Mouse (Mus musculus) gastrocnemius, adult 2 months (tissue): ENCODE measurements around the gene Lyrm9. TPM values are rescaled to one million over a fixed set of nuclear protein-coding genes. Genes with fewer than 3 reads are reported as not detected.

ENCODE experiments used
- DNase-seq: peaks from one replicate; pipeline ENCODE4 v3.0.0; 2022
- H3K27ac ChIP-seq: fragments of 200-600 bp; 2 replicates; pipeline ENCODE4 v1.8.1; 2022; ENCODE audit warnings: mild to moderate bottlenecking
- H3K4me3 ChIP-seq: fragments of 200-600 bp; 2 replicates; pipeline ENCODE4 v1.8.1; 2022; ENCODE audit warnings: mild to moderate bottlenecking, moderate library complexity
- CTCF ChIP-seq: fragments of 200-600 bp; IDR thresholded peaks from 2 replicates; pipeline ENCODE4 v1.8.1; 2022; ENCODE audit warnings: antibody characterized with exemption, mild to moderate bottlenecking, moderate library complexity
- intact Hi-C: fragments of 180-260 bp; cut with DNase I; formaldehyde crosslinking; loops from one replicate; pipeline ENCODE4 v1.15.1; 2025
- total RNA-seq, 2 experiments: library from RNA; stranded (reverse); gene quantifications; 2 replicates each; pipeline ENCODE4 v1.2.3; 2021

Gene Lyrm9
- total RNA-seq, 2 experiments from 2014 or later, result 15.0 to 15.3 TPM

GRCm38 (mm10) chr11:78820337-78821000, 5.9 kb upstream of the Lyrm9 start:
- DNase-seq, result no peak
- Histone ChIP-seq H3K4me3 (no peak overlapping the region), H3K27ac (no peak overlapping the region)
- no peak for TF ChIP-seq CTCF
- intact Hi-C loops, result loop anchor here (10.0 kb wide), 1 partner anchor 266 kb away; the partner anchor contains the start of gene Tmem97

- TF ChIP-seq CTCF, result peak; percentile 69
- H3K4me3 ChIP-seq, result no peak overlapping the region
- intact Hi-C loops, result loop anchor here (10.0 kb wide), 1 partner anchor 268 kb away; the partner anchor contains the start of gene Tmem97
- H3K27ac ChIP-seq, result no peak overlapping the region
- DNase-seq, result peak; percentile 40
These were observed 3.4 kb upstream of the Lyrm9 start for GRCm38 (mm10) chr11:78822792-78823498.

- DNase-seq, result no peak
- Histone ChIP-seq H3K4me3 (no peak overlapping the region), H3K27ac (no peak overlapping the region)
- intact Hi-C loops, result loop anchor here (10.0 kb wide), 1 partner anchor 273 kb away; the partner anchor contains the start of gene Tmem97
- TF ChIP-seq CTCF, result no peak
These were observed 1.2 kb downstream of the Lyrm9 start for GRCm38 (mm10) chr11:78827546-78827945.

GRCm38 (mm10) chr11:78828386-78828785, 2.0 kb downstream of the Lyrm9 start:
- DNase-seq, result no peak

GRCm38 (mm10) chr11:78829373-78829772, 3.0 kb downstream of the Lyrm9 start:
- Histone ChIP-seq H3K27ac (no peak overlapping the region), H3K4me3 (no peak overlapping the region)
- DNase-seq, result no peak
- intact Hi-C loops, result loop anchor here (10.0 kb wide), 1 partner anchor 275 kb away; the partner anchor contains the start of gene Tmem97
- TF ChIP-seq CTCF, result no peak

More at GRCm38 (mm10) chr11:78828386-78828785, 2.0 kb downstream of the Lyrm9 start:
- peak; percentile 24; the same call in 1 of the 2 replicates for TF ChIP-seq CTCF
- intact Hi-C loops, result loop anchor here (10.0 kb wide), 1 partner anchor 274 kb away; the partner anchor contains the start of gene Tmem97
- Histone ChIP-seq H3K4me3 (no peak overlapping the region), H3K27ac (no peak overlapping the region)

- Histone ChIP-seq H3K27ac (no peak overlapping the region), H3K4me3 (no peak overlapping the region)
- DNase-seq, result no peak
- intact Hi-C loops, result no loop called here
- no peak for TF ChIP-seq CTCF
These were observed 3.8 kb downstream of the Lyrm9 start for GRCm38 (mm10) chr11:78830180-78830579.

- no peak overlapping the region for H3K4me3 ChIP-seq
- intact Hi-C loops, result no loop called here
- TF ChIP-seq CTCF, result no peak
- H3K27ac ChIP-seq, result no peak overlapping the region
- DNase-seq, result no peak
These were observed 5.3 kb downstream of the Lyrm9 start for GRCm38 (mm10) chr11:78831716-78832115.

GRCm38 (mm10) chr11:78832117-78832726, 5.8 kb downstream of the Lyrm9 start:
- no peak for TF ChIP-seq CTCF

GRCm38 (mm10) chr11:78832816-78833314, 6.5 kb downstream of the Lyrm9 start:
- peak; percentile 34 for DNase-seq
- intact Hi-C loops, result no loop called here
- Histone ChIP-seq H3K27ac (no peak overlapping the region), H3K4me3 (no peak overlapping the region)
- no peak for TF ChIP-seq CTCF

More at GRCm38 (mm10) chr11:78832117-78832726, 5.8 kb downstream of the Lyrm9 start:
- DNase-seq, result no peak
- Histone ChIP-seq H3K4me3 (no peak overlapping the region), H3K27ac (no peak overlapping the region)
- intact Hi-C loops, result no loop called here

- intact Hi-C loops, result loop anchor here (5.0 kb wide), 1 partner anchor 121 kb away; no protein-coding TSS in a partner anchor
- no peak overlapping the region for H3K27ac ChIP-seq
- H3K4me3 ChIP-seq, result no peak overlapping the region
- DNase-seq, result no peak
- no peak for TF ChIP-seq CTCF
These were observed 10.1 kb downstream of the Lyrm9 start for GRCm38 (mm10) chr11:78836486-78836885.

- DNase-seq, result peak; percentile 70
- Histone ChIP-seq H3K27ac (no peak overlapping the region), H3K4me3 (no peak overlapping the region)
- peak; percentile 80 for TF ChIP-seq CTCF
- intact Hi-C loops, result loop anchor here (5.0 kb wide), 1 partner anchor 119 kb away; no protein-coding TSS in a partner anchor
These were observed 11.6 kb downstream of the Lyrm9 start for GRCm38 (mm10) chr11:78837989-78838388.

GRCm38 (mm10) chr11:78839491-78839890, 13.1 kb downstream of the Lyrm9 start:
- no peak overlapping the region for H3K4me3 ChIP-seq
- H3K27ac ChIP-seq, result no peak overlapping the region
- DNase-seq, result no peak
- intact Hi-C loops, result loop anchor here (5.0 kb wide), 1 partner anchor 118 kb away; no protein-coding TSS in a partner anchor
- no peak for TF ChIP-seq CTCF
